Mouse (Mus musculus) MEL (cell line): ENCODE measurements at regions not wholly inside any gene's neighbourhood (a gene's known extent, or its start where the extent isn't known, plus 50 kb on each side); places are given as distances from the start of the nearest gene placed in this dataset.

Source experiments
- DNase-seq: peaks from one replicate; pipeline ENCODE4 v3.0.0; 2011; ENCODE audit warnings: low read depth, low spot score
- H3K27ac ChIP-seq: 2 replicates; pipeline ENCODE4 v1.5.1; 2012; ENCODE audit warnings: low read depth, mild to moderate bottlenecking, control low read depth, low read length, moderate library complexity; ENCODE audit not compliant: control insufficient read depth
- H3K27me3 ChIP-seq, 2 experiments: fragments of 150-350 bp in 1 of 2; sonication (generic) in 1 of 2; 2 replicates each; pipeline ENCODE4 v1.6.1; 2012; ENCODE audit warnings: low read length in 2 of 2, mild to moderate bottlenecking in 2 of 2, improper control_type of control experiment in 1 of 2, moderate library complexity in 1 of 2; ENCODE audit not compliant: insufficient read depth in 2 of 2, control insufficient read depth in 1 of 2
- H3K36me3 ChIP-seq, 2 experiments: 2 replicates each; pipeline ENCODE4 v1.6.1; 2012 to 2014; ENCODE audit warnings: low read length in 2 of 2, improper control_type of control experiment in 1 of 2, inconsistent platforms in 1 of 2, mild to moderate bottlenecking in 1 of 2; ENCODE audit not compliant: insufficient read depth in 2 of 2, control insufficient read depth in 1 of 2
- H3K4me1 ChIP-seq, 2 experiments: fragments of 150-350 bp in 1 of 2; sonication (generic) in 1 of 2; 2 replicates each; pipeline ENCODE4 v1.6.1; 2012; ENCODE audit warnings: low read length in 2 of 2, improper control_type of control experiment in 1 of 2, mild to moderate bottlenecking in 1 of 2; ENCODE audit not compliant: insufficient read depth in 2 of 2, control insufficient read depth in 1 of 2
- H3K4me3 ChIP-seq, 2 experiments: fragments of 150-350 bp in 1 of 2; sonication (generic) in 1 of 2; 2 replicates each; pipeline ENCODE4 v1.5.1; 2012; ENCODE audit warnings: low read depth in 2 of 2, low read length in 2 of 2, mild to moderate bottlenecking in 2 of 2, moderate library complexity in 2 of 2, control low read depth in 1 of 2, improper control_type of control experiment in 1 of 2; ENCODE audit not compliant: control insufficient read depth in 1 of 2, insufficient read depth in 1 of 2
- H3K79me2 ChIP-seq: 2 replicates; pipeline ENCODE4 v1.6.1; 2012; ENCODE audit warnings: mild to moderate bottlenecking, low read length, moderate library complexity; ENCODE audit not compliant: control insufficient read depth, poor library complexity, insufficient read depth
- H3K9ac ChIP-seq: 2 replicates; pipeline ENCODE4 v1.6.1; 2012; ENCODE audit warnings: low read depth, mild to moderate bottlenecking, control low read depth, low read length, moderate library complexity; ENCODE audit not compliant: control insufficient read depth, poor library complexity, severe bottlenecking
- H3K9me3 ChIP-seq: fragments of 150-350 bp; sonication (generic); replicated peaks from 2 replicates; pipeline ENCODE4 v1.6.1; 2012; ENCODE audit warnings: mild to moderate bottlenecking, low read length, improper control_type of control experiment, moderate library complexity; ENCODE audit not compliant: insufficient read depth
- BHLHE40 ChIP-seq: IDR thresholded peaks from 2 replicates; pipeline ENCODE4 v1.6.1; 2012; ENCODE audit warnings: low read depth, mild to moderate bottlenecking, inconsistent platforms, low read length, improper control_type of control experiment, borderline replicate concordance
- CHD2 ChIP-seq: IDR thresholded peaks from 2 replicates; pipeline ENCODE4 v1.6.1; 2011; ENCODE audit warnings: low read length, improper control_type of control experiment
- E2F4 ChIP-seq: IDR thresholded peaks from 2 replicates; pipeline ENCODE4 v1.6.1; 2011; ENCODE audit warnings: low read depth, low read length, improper control_type of control experiment, borderline replicate concordance
- GABPA ChIP-seq: IDR thresholded peaks from 2 replicates; pipeline ENCODE4 v1.6.1; 2012; ENCODE audit warnings: low read depth, mild to moderate bottlenecking, inconsistent platforms, low read length, improper control_type of control experiment, moderate library complexity
- HCFC1 ChIP-seq: IDR thresholded peaks from 2 replicates; pipeline ENCODE4 v1.6.1; 2012; ENCODE audit warnings: low read depth, mild to moderate bottlenecking, inconsistent platforms, low read length, improper control_type of control experiment, moderate library complexity
- JUND ChIP-seq: IDR thresholded peaks from 2 replicates; pipeline ENCODE4 v1.6.1; 2011; ENCODE audit warnings: low read depth, mild to moderate bottlenecking, improper control_type of control experiment, low read length
- MAX ChIP-seq: IDR thresholded peaks from 2 replicates; pipeline ENCODE4 v1.6.1; 2011; ENCODE audit warnings: low read length, improper control_type of control experiment
- MAZ ChIP-seq: IDR thresholded peaks from 2 replicates; pipeline ENCODE4 v1.6.1; 2012; ENCODE audit warnings: low read depth, mild to moderate bottlenecking, inconsistent platforms, low read length, improper control_type of control experiment
- MEF2A ChIP-seq: IDR thresholded peaks from 2 replicates; pipeline ENCODE4 v1.6.1; 2014; ENCODE audit warnings: low read depth, mild to moderate bottlenecking, inconsistent platforms, low read length, improper control_type of control experiment; ENCODE audit not compliant: poor library complexity, insufficient replicate concordance, severe bottlenecking; ENCODE audit errors: extremely low read depth
- MYB ChIP-seq: IDR thresholded peaks from 2 replicates; pipeline ENCODE4 v1.6.1; 2011; ENCODE audit warnings: mild to moderate bottlenecking, low read depth, low read length, improper control_type of control experiment
- NRF1 ChIP-seq: IDR thresholded peaks from 2 replicates; pipeline ENCODE4 v1.6.1; 2014; ENCODE audit warnings: low read depth, mild to moderate bottlenecking, inconsistent platforms, low read length, improper control_type of control experiment, moderate library complexity; ENCODE audit not compliant: poor library complexity, insufficient read depth, severe bottlenecking
- POLR2AphosphoS2 ChIP-seq: IDR thresholded peaks from 2 replicates; pipeline ENCODE4 v1.6.1; 2011; ENCODE audit warnings: low read length, improper control_type of control experiment
- RCOR1 ChIP-seq: IDR thresholded peaks from 2 replicates; pipeline ENCODE4 v1.6.1; 2012; ENCODE audit warnings: low read depth, mild to moderate bottlenecking, inconsistent platforms, low read length, improper control_type of control experiment
- SIN3A ChIP-seq: IDR thresholded peaks from 2 replicates; pipeline ENCODE4 v1.6.1; 2012; ENCODE audit warnings: low read length, improper control_type of control experiment, inconsistent platforms
- SMC3 ChIP-seq: IDR thresholded peaks from 2 replicates; pipeline ENCODE4 v1.6.1; 2011; ENCODE audit warnings: low read depth, low read length, improper control_type of control experiment
- USF1 ChIP-seq: IDR thresholded peaks from 2 replicates; pipeline ENCODE4 v1.6.1; 2014; ENCODE audit warnings: low read depth, mild to moderate bottlenecking, inconsistent platforms, low read length, improper control_type of control experiment, moderate library complexity
- USF2 ChIP-seq, 2 experiments: IDR thresholded peaks; 2 replicates each; pipeline ENCODE4 v1.6.1; 2011 to 2012; ENCODE audit warnings: improper control_type of control experiment in 2 of 2, low read length in 2 of 2, borderline replicate concordance in 1 of 2, inconsistent platforms in 1 of 2, low read depth in 1 of 2, mild to moderate bottlenecking in 1 of 2; ENCODE audit not compliant: insufficient read depth in 1 of 2
- ZNF384 ChIP-seq: IDR thresholded peaks from 2 replicates; pipeline ENCODE4 v1.6.1; 2012; ENCODE audit warnings: low read depth, mild to moderate bottlenecking, inconsistent platforms, low read length, improper control_type of control experiment

GRCm38 (mm10) chr8:103273476-103273875 lies 488.0 kb upstream of the Cdh11 start:
- no peaks in the 10 kb centered on the region for H3K79me2 ChIP-seq
- H3K27me3 ChIP-seq = no peaks in the 10 kb centered on the region
- no peaks in the 10 kb centered on the region for H3K36me3 ChIP-seq
- H3K4me1 ChIP-seq = no peaks in the 10 kb centered on the region
- TF ChIP-seq POLR2AphosphoS2 (no peak), MAX (no peak), E2F4 (no peak), JUND (no peak), USF2 (IDR thresholded peaks at IDR 0.05; ENCODE audit: borderline replicate concordance in 1 of 2, insufficient read depth in 1 of 2, low read depth in 1 of 2, low read length in 2 of 2) (no peak), RCOR1 (no peak), GABPA (no peak), MEF2A (no peak)
- no peaks in the 10 kb centered on the region for H3K9me3 ChIP-seq
- H3K9ac ChIP-seq = no peak overlapping the region
- no peak overlapping the region for H3K4me3 ChIP-seq
- H3K27ac ChIP-seq = no peak overlapping the region
- no peak for DNase-seq

GRCm38 (mm10) chr8:103281801-103282200 lies 496.4 kb upstream of the Cdh11 start:
- Histone ChIP-seq H3K9me3 (no peaks in the 10 kb centered on the region), H3K27me3 (no peaks in the 10 kb centered on the region), H3K9ac (no peak overlapping the region), H3K4me3 (no peak overlapping the region), H3K36me3 (no peaks in the 10 kb centered on the region), H3K27ac (no peak overlapping the region), H3K79me2 (no peaks in the 10 kb centered on the region), H3K4me1 (no peaks in the 10 kb centered on the region)
- no peak for DNase-seq
- TF ChIP-seq RCOR1 = no peak
- TF ChIP-seq HCFC1 = no peak
- TF ChIP-seq USF1 = no peak
- TF ChIP-seq USF2 (IDR thresholded peaks at IDR 0.05; ENCODE audit: borderline replicate concordance in 1 of 2, insufficient read depth in 1 of 2, low read depth in 1 of 2, low read length in 2 of 2) = no peak
- TF ChIP-seq CHD2 = no peak
- TF ChIP-seq SIN3A = no peak
- no peak for TF ChIP-seq NRF1
- TF ChIP-seq MYB = no peak
- no peak for TF ChIP-seq SMC3

GRCm38 (mm10) chr8:103288561-103288974 lies 503.1 kb upstream of the Cdh11 start:
- no peaks in the 10 kb centered on the region for H3K9me3 ChIP-seq
- no peak for DNase-seq
- H3K9ac ChIP-seq = no peak overlapping the region
- no peaks in the 10 kb centered on the region for H3K27me3 ChIP-seq
- no peaks in the 10 kb centered on the region for H3K4me1 ChIP-seq
- no peaks in the 10 kb centered on the region for H3K36me3 ChIP-seq
- no peaks in the 10 kb centered on the region for H3K79me2 ChIP-seq
- no peak for TF ChIP-seq SIN3A
- TF ChIP-seq BHLHE40 = no peak
- TF ChIP-seq USF2 (IDR thresholded peaks at IDR 0.05; ENCODE audit: borderline replicate concordance in 1 of 2, insufficient read depth in 1 of 2, low read depth in 1 of 2, low read length in 2 of 2) = no peak
- no peak for TF ChIP-seq MAZ
- no peak for TF ChIP-seq ZNF384
- TF ChIP-seq GABPA = no peak
- no peak overlapping the region for H3K27ac ChIP-seq
- no peak overlapping the region for H3K4me3 ChIP-seq
